Mouse (Mus musculus) spleen, postnatal 10 days (tissue): ENCODE results near the gene Hbp1.

ENCODE experiments used
- DNase-seq, 2 experiments: peaks; one replicate each; pipeline ENCODE4 v3.0.0; 2021 to 2022; ENCODE audit warnings: low spot score in 2 of 2

The Hbp1 gene

DNA sequence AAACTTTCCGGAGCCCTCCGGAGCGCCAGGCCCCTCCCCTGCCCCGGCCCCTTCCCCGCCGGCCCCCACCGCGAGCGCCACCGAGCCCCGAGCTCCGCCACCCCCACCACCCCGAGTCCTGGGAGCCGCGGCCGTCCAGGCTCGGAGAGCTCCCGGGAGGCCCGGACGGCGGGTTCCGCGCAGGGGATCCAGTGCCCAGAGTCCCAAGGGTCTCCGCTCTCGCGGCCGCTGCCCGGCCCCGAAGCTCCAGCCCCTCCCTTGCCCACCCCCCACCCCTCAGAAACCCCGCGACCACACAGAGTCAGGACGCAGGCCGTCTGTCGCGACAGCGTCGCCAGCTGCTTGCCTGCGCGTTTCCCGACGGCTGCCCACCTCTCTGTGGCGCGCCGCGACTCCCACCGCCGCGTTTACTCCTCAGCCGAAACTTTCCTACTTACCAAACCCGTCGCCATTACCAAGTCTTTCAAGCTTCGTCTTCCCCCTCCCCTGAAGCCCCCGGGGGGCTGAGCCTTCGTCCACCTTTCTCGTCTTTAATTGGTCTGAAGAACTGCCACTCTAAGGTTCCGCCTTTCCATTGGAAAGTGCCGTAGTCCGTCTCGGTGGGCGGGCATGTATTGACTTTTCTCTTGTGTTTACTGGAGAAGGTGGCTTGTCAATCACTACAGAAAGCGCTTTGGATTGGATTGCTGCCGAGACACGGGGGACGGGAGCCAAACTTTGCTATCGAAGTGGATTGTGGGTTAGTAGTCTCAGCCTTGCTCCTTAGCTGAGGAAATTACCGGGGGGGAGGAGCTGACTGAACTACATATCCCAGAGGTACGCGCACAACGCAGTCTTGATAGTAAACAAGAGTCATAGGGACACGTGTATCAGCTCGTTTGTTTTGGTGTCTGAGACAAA lies at the start of gene Hbp1:
Gene Hbp1 (minus strand): TSS at position 777 of the 900 bp plus-strand sequence.
- peak; percentile 88 to 96 for DNase-seq

DNA sequence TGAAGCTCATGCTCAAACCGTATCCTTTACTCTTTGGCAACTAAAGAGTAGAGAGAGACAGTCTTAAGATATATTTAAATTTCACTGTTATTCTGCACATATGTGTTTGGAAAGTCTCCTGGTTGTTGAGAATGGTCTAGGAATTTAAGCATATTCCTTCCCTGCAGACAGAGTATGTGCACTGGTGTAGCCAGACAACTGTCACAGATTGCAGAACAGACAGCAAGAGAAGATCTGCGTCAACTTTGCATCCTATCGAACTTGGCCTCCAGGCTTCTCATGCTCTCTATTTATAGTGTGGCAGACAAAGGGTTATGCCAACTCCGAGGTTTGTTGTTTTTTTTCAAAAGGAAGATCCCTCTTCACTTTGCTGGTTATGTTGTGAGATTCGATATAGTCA lies 48.4 kb upstream of the Hbp1 start:
- DNase-seq: no peak

DNA sequence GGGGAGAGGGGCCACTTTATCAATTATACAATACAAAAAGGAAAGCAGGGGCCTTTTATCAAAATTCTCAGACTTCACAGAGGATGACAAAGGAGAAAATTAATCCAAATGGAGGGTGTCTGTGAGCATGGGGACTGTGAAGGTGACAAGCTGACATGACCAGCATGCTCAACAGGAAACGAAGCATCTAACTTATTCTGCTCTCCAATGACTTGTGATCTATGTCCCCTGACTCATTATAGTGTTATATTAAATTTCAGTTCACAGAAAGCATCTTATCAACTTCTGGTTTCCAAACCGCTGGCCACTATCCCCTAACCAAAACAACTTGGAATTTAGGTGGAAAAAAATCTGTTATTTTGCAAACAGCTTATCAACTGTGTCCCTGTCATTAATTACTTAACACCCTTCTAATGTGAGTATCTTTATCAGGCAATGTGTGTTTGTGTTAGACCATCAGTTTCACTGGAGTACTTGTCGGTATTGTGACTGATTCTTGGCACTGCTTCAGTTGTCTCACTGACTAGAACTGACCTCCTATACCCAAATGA lies 47.1 kb upstream of the Hbp1 start:
- DNase-seq: no peak

DNA sequence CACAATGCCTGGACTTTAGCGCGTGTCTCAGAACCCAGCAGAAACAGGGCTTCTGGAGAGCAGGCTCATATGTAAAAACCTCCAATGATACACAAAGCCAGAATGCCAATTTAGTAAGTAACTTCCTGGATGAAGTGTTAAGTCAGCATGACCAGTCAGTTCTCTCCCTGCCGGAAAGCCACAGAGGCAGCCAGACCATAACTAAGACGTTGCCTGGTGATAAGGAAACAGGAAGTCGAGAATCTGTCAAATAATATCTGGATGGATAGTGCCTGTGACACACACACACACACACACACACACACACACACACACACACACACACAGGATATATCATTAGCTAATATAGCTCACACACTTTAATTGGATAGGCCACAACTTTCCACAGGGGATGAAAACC lies 46.5 kb upstream of the Hbp1 start:
- DNase-seq: no peak

DNA sequence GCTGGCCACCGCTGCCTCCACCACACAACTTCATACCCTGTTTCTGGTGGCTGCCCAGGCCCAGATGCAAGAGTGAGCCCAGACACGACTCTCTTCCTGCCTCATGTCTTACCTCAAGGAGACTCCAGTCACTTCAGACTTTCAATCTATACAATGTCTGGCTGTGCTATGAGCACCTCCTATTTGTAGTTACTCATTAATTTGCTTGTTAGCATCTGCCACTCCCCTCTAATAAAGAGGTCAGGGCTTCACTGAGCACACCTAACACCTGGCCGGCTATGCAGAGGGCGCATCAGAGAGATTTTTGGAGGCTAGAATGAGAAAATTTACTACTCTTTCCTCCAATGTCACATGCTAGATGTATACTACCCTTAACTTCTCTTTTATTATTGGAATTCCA lies 40.2 kb upstream of the Hbp1 start:
- DNase-seq: no peak

DNA sequence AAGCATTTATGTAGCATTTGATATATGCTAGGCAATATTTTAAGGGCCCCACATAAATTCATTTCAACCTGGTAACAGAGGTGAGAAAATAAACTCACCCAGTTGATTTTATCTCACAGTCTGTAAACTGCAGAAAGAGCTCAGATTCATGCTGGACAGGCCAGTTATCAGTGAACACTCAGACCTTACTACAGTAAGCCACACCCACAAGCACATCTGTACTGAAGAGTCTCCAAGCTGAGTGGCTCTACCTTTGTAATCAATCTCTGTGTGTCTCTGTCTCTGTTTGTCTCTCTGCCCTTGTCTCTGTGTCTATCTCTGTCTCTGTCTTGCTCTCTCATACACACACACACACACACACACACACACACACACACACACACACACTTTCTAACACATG lies 39.4 kb upstream of the Hbp1 start:
- DNase-seq: no peak

DNA sequence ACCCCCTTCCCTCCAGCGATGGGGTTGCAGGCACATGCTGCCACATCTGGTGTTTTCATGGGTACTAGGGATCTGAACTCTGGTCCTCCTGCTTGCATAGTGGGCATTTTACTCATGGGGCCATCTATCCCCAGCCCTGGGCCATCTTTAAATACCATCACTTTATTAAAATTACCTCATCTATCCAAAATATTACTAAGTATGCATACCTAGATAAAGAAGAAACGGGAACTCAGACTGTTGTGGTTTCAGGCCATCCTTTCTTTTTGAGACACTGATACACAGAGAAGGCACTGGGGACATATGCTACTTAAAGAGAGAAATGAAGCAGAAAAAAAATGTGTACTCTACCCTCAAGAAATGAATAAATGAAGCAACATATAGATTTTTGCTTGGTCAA lies 36.1 kb upstream of the Hbp1 start:
- DNase-seq: no peak

DNA sequence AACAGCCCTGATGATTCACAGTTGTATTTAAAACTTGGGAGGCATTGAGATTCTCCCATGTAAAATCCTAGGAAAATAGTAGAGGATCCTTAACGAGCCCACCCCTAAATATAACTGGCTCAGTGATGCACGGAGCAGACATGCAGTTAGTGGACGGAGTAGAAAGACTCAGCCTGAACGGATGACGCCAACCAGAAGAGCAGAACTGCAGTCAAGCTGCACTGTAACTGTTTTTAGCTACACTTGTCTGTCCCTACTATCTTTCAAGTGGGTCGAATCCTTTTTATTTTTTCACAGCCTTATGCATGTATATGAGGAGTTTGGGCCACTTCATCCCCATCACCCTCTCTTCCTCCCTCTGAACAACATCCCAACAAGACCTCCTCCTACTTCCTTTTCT lies 35.4 kb upstream of the Hbp1 start:
- DNase-seq: no peak

DNA sequence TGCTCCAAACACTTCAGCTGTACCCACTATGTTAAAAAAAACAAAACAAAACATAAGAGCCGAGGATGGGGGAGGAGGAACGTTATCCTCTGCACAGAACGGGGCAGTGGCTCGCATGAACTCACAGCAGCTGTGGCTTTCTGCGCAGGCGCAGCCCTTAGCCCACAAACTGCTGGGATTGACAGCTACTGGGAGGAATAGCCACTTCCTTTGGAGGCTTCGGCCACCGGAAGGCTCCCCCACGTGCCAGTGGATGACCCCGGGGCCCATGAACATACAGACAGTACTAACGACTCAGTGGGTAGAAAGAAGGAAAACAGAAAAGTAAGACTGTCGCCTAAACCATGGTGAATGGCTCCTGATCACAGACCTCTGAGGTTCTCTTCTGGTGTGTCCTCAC lies 34.3 kb upstream of the Hbp1 start:
- DNase-seq: no peak

DNA sequence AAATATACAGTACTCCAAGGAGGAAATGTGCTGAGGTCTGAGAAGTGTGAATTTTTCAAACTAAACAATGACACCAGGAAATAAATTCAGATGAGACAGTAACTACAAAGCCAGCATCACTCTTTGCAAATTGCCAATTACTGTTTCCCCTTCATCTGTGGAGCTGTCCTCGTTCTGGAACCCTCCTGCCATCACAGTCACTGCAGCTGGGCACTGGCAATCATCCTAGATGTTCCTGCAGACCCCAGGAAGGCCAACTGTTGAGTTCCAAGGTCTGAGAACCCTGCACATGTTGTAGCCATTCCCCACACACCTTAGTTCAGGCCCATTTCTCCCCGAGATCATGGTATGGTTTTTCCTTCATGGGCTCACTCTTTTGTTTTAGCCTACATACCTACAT lies 33.9 kb upstream of the Hbp1 start:
- DNase-seq: no peak

DNA sequence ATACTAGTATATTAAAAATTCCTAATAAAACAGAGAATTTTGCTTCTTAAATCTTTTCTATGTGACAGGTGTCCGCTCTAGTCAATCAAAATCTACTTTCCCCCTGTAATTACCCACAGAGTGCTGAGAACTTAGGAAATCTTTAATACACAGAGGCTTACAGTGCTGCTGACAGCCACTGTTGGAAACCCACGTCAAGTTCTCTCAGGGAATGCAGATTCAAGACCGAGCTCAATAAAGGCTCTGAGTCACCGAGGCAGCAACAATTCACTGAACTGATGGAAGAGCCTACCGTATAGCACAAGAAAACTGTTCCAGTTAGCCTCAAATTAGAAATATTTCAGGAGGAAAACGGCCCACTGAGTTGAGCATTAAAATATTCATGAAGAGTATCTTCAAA lies 33.4 kb upstream of the Hbp1 start:
- no peak for DNase-seq

DNA sequence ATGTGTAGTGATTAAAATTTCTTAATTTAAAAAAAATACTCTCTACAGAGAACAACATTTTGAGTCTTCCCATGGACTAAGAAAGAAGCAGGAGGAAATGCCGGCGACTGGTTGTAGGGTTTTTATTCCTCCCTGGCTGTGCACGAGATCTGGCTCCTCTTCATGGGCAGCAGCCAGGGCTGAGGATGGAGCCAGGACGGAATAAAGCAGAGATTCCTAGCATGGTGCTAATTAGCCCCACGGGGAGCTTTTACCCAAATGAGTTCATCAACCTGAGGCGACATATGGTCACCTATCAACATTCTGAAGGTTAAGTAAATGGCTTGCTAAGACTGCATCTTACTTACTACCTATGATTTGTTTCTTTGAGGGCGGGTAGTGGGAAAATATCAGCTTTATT lies 32.9 kb upstream of the Hbp1 start:
- DNase-seq: no peak

DNA sequence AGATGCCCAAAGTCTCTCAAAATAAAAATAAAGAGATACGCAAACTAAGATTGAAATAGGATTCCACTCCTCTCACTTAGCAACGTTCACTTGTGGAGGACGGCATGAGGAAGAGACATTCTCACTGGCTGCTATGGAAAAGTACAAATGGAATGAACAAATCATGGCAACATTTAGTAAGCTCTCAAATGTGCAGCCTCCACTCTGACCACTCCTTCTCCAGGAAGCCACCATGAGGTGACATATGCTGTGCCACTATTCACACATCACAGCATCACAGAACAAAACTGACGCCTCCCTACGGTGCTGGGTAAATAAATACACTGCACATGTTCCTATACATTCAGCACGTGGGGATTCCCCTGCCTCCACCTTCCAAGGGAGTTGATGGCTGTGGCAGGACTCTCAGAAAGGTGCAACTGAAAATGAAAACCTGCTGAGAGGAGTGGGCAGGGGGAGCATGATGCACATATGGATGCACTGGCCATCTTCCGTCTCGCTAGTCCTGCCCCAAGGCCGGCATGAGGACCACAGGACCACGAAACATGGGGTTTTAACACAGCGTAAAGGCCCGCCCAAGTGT lies 27.4 kb upstream of the Hbp1 start:
- no peak for DNase-seq

DNA sequence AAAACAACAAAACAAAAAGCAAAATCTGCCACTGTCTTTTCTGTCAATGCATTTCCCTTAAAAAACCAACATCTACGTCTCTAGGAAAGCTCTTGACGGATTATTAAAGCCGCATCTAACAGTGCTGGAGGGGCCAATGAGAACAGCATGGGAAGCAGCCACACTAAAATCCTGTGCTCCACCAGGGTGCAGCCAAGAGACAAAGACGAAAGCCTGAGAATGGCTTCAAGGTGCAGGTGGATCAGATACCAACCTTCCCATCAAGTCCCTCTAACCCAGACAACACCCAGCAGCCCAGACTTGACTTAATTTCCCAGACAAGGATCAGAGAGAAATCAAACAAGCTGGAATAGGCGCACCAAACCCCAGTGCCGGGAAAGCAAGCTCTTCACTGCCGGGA lies 26.2 kb upstream of the Hbp1 start:
- DNase-seq: peak in 1 of 2 experiments; percentile 49

DNA sequence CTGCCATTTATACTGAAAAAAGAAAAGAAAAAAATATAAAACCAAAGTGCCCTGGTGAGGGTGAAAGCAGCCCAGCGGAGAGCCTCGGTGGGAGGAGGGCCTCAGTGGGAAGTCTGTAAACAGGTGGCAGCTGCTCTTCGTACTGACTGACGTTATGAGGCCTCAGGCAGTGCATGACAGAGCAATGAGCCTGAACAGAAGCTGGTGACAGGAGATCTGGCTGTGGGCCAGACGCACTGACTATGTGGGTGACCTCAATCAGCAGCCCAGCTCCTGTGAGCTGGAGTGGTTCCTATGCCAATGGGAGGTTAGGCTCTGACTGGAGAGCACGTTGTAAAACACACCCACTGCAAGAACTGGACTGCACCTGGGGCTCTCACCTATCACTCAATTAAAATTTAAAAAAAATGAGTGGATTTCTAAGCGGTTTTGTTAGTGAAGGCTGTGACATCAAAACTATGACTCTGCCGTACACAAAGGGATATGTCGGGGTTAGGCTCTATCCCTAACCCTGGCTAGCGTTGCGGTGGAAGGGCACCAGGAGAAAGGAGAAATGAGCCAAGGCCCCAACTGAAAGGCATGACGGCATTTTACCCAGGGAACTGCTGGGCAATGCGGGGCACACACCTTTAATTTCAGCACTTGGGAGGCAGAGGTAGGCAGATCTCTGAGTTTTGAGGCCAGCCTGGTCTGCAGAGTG lies 23.3 kb upstream of the Hbp1 start:
- peak; percentile 84 to 96 for DNase-seq

DNA sequence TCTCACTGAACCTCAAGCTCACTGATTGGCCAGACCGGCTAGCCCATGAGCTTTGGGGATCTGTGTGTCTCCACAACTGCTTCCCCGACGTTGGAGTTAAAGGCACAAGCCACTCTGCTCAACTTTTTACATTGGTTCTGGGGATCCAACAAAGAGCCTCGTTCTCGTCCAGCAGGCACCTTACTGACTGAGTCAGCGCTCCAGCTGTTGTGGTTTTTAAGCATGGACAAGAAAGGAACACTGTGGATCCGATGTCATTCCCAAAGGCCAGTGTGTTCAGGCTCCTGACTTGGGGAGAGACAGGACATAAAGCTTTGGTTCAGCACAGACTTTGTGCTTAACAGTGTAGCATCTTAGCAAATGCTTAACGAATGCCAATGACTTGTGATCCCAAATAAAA lies 21.2 kb upstream of the Hbp1 start:
- DNase-seq: no peak

DNA sequence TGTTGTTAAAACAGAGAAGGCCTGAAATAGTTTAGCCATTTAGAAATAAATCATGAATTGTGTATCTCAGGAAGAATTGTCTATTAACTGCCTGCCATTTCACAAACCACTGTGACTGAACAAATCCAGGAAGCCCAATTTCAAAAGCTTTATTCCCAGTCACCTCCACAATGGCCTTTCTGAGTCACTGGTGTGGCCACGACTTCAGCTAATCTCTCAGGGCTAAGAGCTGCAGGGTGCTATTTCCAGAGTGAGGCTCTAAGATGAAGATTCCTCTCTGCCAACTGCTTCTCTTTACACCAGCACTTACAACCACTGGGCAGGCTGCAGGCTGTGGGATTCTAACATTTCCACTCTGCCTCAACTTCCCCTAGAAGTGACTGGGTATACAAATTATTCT lies 18.8 kb upstream of the Hbp1 start:
- no peak for DNase-seq

DNA sequence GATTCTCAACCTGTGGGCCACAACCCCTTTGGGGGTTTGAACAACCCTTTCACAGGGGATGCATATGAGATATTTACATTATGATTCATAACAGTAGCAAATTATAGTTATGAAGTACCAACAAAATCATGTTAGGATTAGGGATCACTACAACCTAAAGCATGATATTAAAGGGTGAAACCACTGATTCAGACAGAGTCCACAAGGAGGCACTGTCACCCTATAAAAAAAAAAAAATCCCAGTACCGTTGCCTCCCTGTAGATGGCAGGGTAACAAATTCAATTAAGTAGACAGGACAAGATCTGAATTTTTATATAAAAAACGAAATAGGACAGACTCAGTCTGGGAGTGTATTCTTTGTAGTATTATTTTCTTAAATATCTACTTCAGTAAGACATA lies 17.2 kb upstream of the Hbp1 start:
- peak in 1 of 2 experiments; percentile 57 for DNase-seq

DNA sequence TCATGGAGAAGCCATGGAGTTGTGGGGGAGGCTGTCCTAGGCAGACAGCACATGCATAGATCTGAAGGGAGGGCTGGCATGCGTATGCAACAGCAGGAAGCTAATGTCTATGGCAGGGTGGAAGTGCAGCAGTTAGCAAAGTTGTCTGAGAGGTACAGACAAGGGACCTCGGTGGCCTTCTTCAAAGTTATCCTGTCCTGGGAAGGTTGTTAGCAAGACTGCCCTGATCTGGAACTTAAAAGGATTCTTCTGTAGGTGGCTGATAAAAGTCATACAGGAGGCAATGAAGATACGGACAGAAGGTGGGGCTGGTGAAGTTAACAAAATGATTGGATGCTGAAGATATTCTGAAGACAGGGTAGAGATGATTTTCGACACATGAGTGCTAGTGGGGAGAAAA lies 16.1 kb upstream of the Hbp1 start:
- DNase-seq: no peak

DNA sequence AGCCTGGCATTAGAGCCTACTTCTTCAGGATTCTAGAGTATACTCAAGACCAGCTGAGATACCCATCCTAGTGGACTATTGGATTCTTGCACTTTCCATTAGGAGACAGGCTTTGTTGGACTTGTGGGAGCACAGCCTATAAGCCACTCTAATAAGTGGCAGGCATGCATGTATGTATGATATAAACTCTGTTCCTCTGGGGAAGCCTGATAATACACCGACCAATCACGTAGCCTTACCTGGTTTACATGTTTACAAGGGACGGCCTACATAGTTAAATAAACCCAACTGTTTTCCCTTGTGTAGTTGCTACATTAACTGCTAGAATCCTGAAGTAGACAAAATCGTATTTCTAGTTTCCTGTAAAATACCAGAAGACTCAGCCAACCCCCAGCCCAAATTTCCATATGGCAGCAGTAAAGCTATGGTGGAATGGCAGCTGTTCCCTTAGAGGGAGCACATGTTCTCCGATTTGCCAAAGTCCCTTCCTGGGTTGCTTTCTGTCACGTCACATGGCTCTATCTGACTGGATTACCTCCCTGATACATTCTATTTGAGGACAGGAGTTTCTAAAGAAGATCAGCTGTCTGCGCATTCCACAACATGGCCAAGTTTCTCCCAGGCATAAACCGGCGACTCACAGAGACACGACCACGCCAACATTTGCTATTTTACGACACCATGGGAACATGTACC lies 15.3 kb upstream of the Hbp1 start:
- DNase-seq: no peak

DNA sequence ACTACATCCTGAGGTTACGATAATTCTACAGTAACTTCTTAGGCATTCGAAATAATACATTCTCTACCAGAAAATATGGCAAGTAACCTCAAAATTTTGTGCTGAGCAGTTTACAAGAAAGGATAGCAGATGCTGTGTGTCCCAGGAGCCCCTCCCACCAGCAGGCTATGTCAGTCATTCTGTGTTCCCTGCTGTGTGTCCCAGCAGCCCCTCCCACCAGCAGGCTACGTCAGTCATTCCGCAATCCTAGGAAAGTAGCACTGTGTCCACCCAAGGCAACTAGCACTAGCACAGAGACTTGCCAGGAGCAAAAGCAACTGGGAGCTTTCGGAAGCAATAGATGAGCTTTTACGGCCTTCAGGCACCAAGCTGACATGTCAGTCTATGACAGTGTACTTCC lies 13.7 kb upstream of the Hbp1 start:
- DNase-seq: no peak

DNA sequence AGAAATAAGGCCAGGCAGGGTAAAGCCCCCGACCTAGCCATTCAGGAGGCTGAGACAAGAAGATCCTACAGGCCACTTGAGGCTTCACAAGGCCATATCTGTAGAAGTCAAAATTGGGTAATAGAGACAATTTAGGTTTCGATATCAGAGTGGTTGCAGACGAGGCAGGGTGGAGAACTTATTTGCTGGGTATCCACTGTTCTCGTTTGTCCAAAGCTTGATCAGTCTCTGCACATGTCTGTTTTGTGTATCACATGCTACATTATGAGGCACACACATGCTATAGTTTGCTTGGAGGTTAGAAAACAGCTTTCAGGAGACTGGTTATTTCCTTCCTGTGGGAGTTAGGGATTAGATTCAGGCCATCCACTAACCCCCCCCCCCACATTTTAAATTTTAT lies 5.5 kb upstream of the Hbp1 start:
- DNase-seq: no peak
